Mouse (Mus musculus) spleen, embryonic (tissue): ENCODE measurements around the gene Myo1a.
"Not testable (repeated sequence)": the region's sequence is repeated elsewhere in the genome, so short reads cannot be mapped to it uniquely, and the experiment has no call there.

Experiments
- CTCF ChIA-PET: fragments of 350-600 bp; sonication (Branson Sonifier 250); formaldehyde crosslinking; loops from one replicate; lab custom pipeline; 2022; lab: Charles Lee

The Myo1a gene

DNA sequence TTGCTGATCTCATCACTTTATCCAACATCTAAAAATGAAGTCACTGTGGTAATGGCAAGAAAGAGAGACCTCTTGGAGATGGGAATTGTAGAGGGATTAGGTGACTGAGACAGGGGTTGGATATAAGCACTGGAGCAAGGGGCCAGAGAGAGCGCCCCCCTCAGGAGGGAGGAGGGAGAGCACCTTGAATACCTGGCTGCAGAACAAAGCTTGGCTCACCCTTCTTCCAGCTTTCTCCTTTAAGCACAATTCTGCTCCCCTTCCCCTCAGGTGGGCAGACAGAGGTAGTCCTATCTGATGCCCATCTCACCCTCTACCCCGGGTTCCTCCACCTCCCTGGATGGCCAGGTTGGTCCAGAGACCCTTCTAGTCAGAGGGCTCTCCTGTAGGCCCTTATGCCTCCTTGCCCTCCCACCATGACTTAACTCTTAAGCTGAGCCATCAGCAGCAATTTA lies at the start of gene Myo1a:
Myo1a (plus strand) TSS at position 405 of the 455 bp plus-strand sequence.
- CTCF ChIA-PET: no interaction called here

- CTCF ChIA-PET: not testable (repeated sequence)
Measured at GRCm38 (mm10) chr10:127657617-127658016, 47.4 kb upstream of the Myo1a start.

DNA sequence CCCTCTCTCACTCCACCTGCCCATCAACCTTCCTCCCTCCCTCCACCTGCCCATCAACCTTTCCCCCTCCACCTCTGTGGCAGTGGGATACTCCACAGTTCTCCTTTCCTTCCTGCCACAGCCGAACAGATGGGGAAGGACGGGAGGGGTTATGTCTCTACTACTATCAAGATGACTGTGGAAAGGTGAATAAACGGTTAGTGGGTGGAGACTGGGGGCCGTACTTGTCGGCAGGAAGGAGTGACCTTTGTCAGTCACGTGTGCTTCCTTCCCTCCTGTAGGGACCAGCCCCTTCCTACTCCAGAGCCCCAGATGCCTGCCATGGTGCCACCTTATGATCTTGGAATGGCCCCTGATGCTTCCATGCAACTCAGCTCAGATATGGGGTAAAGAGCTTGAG lies 46.9 kb upstream of the Myo1a start:
- CTCF ChIA-PET: no interaction called here

DNA sequence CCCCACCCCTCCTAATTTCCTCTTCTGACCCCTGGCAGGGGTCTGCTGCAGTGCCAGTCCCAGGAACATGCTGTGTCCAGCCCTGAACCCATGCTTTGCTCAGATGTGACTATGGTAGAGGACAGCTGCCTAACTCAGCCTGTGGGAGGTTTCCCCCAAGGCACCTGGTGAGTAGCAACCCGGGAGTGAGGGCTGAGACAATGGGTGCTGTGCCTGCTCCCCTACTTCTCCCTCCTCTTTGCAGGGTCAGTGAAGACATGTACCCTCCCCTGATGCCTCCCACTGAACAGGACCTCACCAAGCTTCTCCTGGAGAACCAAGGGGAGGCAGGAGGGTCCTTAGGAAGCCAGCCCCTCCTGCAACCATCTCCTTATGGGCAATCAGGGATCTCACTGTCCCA lies 45.4 kb upstream of the Myo1a start:
- CTCF ChIA-PET: interaction anchor here (0.6 kb wide), 1 partner anchor 77 kb away, joined by 3 read pairs; no protein-coding TSS in a partner anchor

GRCm38 (mm10) chr10:127661291-127661914 lies 43.6 kb upstream of the Myo1a start:
- CTCF ChIA-PET: interaction anchor here (2.0 to 2.1 kb wide), 2 partner anchors 10 to 19 kb away, joined by 7 read pairs; partner anchors contain the start of gene Stat6

GRCm38 (mm10) chr10:127661915-127662663 lies 42.9 kb upstream of the Myo1a start:
- CTCF ChIA-PET: interaction anchor here (0.6 to 2.1 kb wide), 4 partner anchors 9 to 777 kb away, joined by 4 to 9 read pairs (median 7); partner anchors contain the start of gene Stat6

- CTCF ChIA-PET: interaction anchor here (1.5 to 2.1 kb wide), 3 partner anchors 8 to 20 kb away, joined by 7 to 9 read pairs (median 7); partner anchors contain the start of gene Stat6
Measured at GRCm38 (mm10) chr10:127662666-127663253, 42.2 kb upstream of the Myo1a start.

GRCm38 (mm10) chr10:127663590-127663989 lies 41.4 kb upstream of the Myo1a start:
- CTCF ChIA-PET: interaction anchor here (1.5 to 2.1 kb wide), 2 partner anchors 13 to 21 kb away, joined by 7 to 9 read pairs; partner anchors contain the start of gene Stat6

DNA sequence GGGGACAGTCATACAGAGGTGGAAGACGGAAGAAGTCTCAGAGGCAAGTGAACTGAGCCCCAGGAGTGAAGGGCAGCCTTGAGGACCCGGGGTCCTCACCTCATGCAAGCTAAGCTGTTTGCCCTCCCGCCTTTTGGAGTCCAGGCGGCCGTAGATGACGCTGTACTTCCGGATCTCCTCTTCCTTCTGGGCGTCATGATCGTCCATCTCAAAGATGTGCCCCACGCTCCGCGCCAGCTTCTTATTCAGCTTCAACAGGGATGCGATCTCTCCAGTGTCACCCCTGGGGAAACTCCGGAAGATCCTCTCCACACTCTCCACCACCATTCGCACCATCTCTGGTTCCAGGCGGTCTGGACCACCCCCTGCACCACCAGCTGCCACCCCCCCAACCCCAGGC lies 40.8 kb upstream of the Myo1a start:
- CTCF ChIA-PET: no interaction called here

DNA sequence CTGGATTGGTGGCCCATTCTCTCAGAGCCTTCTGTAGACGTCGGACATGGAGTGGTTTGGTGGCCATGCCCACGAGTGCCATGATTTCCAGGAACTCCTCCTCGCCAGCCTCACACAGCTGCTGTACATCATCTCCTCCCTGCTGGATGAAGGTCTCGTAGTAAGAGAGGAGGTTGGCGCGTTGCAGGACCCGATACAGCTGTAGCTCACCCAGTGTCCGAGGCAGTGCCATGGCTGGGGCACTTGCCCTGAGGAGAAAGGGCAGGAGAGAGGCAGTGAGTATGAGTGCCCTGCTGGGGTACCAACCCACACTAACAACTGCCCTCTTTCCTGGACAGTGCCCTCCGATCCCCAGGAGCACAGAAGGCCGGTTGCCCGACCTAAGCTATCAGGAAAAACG lies 40.1 kb upstream of the Myo1a start:
- CTCF ChIA-PET: no interaction called here

DNA sequence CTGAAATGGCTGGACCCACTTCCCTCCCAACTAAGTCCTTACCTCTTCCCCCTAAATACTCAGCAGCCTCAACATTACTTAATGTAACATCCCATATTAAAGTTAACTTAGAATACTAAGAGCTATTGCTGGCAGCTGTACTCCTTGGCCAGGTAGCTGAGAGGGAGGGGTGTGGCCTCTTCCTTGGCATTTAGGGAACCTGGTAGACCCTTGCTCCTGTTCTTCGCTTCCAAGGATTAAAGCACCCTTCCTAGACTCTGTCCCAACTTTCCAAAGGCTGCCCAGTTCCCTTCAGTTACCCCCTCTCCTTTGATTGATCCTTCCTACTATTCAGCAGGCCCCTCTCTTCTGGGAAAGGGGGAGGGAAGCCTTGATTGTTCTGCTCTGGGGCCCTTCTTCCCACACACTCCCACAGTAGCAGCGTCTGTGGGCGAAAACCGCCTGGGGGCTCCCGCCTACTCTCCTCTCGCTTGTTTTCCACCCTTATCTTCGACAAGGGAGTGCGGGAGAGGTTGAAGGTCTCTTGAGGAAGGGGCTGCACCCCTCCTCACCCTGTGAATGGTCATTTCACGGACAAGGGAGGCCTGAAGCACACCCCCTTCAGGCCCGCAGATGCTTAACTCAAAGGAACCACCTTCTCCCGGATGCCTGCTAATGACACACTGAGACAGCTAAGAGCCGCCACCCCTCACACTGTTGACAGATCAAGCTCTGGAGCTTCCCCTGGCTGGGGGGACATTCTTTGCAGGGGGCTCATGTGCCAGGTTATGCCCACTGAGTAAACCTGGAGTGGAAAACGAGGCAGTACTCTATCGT lies 39.4 kb upstream of the Myo1a start:
- CTCF ChIA-PET: interaction anchor here (0.8 to 1.2 kb wide), 2 partner anchors 11 to 18 kb away, joined by 3 to 15 read pairs; no protein-coding TSS in a partner anchor

DNA sequence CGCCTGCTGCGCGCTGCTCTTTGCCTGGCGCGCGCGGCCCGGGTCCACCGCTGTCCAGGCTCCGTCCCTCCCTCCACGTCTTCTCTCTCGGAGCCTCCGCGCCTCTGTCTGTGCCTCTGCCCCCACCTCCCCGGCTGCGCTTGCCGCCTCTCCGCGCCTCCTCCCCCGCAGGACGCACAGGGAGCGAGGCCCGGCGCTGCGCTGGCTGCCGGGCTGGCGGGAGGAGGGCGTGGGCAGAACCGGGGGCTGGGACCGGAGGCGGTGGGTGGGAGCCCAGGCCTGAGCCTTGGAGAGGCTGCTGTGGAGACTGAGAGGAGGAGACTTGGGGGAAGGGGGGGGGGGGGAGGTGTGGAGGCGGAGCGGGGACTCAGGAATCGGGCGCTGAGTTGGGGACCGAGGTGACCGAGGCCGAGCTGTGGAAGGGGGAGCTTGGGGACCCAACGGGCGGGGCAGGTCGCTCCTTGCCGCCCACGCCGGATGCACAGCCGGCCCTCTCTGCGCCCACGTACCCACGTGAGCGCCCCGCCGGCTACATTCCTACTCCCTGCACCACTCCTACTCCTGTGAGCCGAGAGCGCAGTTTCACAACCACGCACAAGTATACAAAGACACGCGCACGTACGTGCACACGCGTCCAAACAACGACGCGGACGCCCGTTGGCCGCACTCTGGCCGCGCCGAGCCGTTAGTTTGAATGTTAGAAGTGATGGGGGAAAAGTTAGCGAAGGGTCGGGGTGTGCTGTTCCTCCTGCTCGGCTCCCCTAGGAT lies 38.3 kb upstream of the Myo1a start, which contains the start of gene Nemp1:
Nemp1 (plus strand) TSS at position 401 of the 768 bp plus-strand sequence.
- CTCF ChIA-PET: interaction anchor here (0.8 to 1.2 kb wide), 2 partner anchors 17 to 370 kb away, joined by 3 to 4 read pairs; no protein-coding TSS in a partner anchor

DNA sequence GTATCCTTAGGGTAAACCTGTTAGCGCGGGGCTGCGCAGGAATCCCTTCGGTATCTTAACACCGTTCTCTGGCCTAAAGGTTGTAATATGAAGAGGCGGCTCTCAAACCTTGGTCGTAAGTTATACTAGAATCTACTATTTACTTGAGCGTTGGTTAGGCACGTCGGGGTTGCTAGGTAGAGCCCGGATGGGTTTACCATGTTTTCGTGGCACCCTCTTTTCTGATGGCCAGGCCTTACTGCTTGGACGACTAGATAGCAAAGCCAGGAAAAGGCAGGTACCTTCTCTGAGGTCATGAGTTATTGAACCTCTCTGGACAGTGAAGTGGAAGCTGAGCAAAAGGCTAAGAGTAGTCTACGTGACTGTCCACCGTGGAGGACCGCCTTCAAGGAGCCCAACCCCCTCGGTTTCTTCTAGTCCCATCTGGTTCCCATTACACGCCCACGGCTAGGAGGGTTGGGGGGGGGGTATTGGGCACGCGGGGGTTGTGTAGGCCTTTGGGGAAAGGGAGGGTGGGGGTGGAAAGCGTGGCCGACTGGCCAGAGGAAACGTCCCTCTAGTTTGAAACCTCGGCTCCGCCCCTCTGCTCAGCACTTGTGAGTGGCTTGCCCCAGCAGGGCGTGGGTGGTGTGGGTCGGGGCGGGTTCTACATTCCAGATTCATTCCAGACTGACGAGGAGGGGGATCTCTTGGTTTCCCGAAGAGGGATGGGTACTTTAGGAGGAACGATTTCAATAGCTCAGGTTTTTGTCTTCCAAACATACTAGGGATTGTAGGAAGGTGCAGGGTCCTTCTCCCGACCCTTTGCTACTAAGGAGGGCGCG lies 37.5 kb upstream of the Myo1a start:
- CTCF ChIA-PET: interaction anchor here (0.8 kb wide), 1 partner anchor 369 kb away, joined by 4 read pairs; no protein-coding TSS in a partner anchor

DNA sequence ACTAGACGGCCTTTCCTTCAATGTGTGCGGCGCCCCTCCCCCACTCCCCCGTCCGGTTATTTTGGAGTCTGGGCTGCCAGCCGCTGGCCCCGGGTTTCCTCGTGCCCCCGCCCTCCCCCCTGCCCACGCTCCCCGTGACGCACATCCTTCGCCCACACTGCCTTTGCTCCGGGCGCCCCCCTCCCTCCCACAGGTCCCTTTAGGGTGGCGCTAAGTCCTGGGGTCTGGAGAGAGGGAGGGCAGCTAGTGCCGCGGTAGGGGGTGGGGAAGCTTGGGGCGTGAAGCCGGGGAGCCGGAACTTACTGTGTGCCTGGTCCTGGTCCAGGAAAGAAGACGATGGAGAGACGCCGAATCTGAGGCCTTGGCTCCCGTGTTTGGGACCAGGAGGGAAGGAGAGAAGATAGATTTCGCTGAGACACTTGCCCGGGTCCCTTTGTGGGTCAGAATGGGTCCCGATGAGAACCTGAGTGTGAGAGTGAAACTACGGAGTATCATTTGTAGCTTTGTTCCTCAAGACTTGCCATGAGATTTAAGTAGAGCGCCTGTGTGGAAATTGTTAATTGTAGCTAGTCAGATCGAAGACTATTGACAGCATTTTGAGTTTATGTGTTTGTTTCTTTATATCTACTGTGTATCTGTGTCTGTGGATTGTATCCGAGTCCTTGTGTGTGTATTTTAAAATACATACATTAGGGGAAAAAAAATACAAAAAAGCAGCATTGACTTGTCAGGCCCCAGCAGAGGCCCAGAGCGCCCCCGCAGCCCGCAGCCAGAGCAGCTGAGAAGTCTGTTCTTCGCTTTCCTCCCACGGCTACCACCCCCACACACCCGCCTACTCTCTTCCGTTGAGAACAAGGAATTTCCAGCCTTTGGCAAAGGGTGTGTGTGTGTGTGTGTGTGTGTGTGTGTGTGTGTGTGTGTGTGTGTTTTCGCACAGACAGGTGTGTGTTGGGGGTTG lies 36.6 kb upstream of the Myo1a start, which contains the start of gene Nab2:
Nab2 (minus strand) TSS at position 476 of the 958 bp plus-strand sequence.
- CTCF ChIA-PET: interaction anchor here (0.5 to 0.6 kb wide), 2 partner anchors 79 to 365 kb away, joined by 3 read pairs; no protein-coding TSS in a partner anchor

DNA sequence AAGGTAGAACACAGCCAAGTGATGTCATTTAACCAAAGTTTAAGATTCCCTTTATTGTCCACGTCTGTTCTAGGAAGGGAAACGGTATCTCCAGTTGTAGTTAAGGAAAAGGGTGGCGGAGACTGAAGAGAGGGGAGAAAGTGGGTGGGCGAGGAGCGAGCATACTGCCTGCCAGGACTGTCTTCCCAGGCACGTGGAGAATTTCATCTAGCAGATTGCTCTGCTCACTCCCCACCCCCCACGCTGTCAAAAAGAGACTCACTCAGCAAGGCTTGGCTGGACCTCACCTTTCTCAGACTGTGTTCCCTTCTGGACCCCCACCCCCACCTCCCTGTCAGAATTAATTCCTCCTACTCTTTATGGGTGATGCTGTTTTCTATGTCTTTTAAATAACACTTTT lies 35.8 kb upstream of the Myo1a start:
- CTCF ChIA-PET: interaction anchor here (0.5 kb wide), 1 partner anchor 364 kb away, joined by 3 read pairs; no protein-coding TSS in a partner anchor

DNA sequence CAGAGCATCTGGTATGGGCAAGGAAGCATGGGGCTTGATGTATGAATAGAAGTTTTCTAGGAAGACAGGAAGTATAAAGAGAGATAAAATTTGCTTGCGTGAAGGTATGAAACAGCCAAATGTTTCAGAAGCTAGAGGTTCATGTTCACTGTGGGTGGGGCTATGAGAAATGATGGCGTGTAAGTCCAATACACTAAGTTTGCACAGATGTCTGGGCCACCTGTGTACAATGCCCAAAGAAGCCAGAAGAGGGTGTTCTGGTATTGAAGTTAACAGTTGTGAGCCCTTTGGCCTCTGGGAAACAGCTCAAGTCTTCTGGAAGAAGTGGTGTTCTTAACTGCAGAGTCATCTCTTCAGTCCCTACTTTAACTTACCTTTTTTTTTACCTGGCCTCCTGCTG lies 34.8 kb upstream of the Myo1a start:
- CTCF ChIA-PET: interaction anchor here (0.6 to 1.7 kb wide), 2 partner anchors 8 to 338 kb away, joined by 3 to 7 read pairs; no protein-coding TSS in a partner anchor

GRCm38 (mm10) chr10:127671276-127671675 lies 33.7 kb upstream of the Myo1a start:
- CTCF ChIA-PET: interaction anchor here (1.7 kb wide), 1 partner anchor 9 kb away, joined by 7 read pairs; no protein-coding TSS in a partner anchor
